Mouse (Mus musculus) CH12.LX (cell line): ENCODE measurements around the gene Casp14. TPM values are rescaled to one million over a fixed set of nuclear protein-coding genes. Genes with fewer than 3 reads are reported as not detected.

Experiments
- DNase-seq: peaks from one replicate; pipeline ENCODE4 v3.0.0-alpha.2; 2013; ENCODE audit errors: extremely low read depth
- H3K27ac ChIP-seq: 2 replicates; pipeline ENCODE4 v1.5.1; 2012; ENCODE audit warnings: low read depth, mild to moderate bottlenecking, control low read depth, moderate library complexity; ENCODE audit not compliant: insufficient read depth
- H3K27me3 ChIP-seq: replicated peaks from 2 replicates; pipeline ENCODE3; 2012; ENCODE audit warnings: inconsistent platforms
- H3K36me3 ChIP-seq, 2 experiments: replicated peaks in 1 of 2; 2 replicates each; pipeline versions ENCODE3 to v1.6.1; 2012; ENCODE audit warnings: inconsistent platforms in 1 of 2, low read length in 1 of 2, mild to moderate bottlenecking in 1 of 2, mixed read lengths in 1 of 2, moderate library complexity in 1 of 2; ENCODE audit not compliant: control insufficient read depth in 1 of 2, insufficient read depth in 1 of 2
- H3K4me1 ChIP-seq, 2 experiments: 2 replicates each; pipeline ENCODE4 v1.6.1; 2012; ENCODE audit warnings: inconsistent platforms in 1 of 2, moderate library complexity in 1 of 2; ENCODE audit not compliant: insufficient read depth in 2 of 2, control insufficient read depth in 1 of 2
- H3K4me2 ChIP-seq: 2 replicates; pipeline ENCODE4 v1.6.1; 2012; ENCODE audit warnings: low read depth, mild to moderate bottlenecking, control low read depth; ENCODE audit not compliant: poor library complexity, insufficient read depth, severe bottlenecking
- H3K4me3 ChIP-seq, 3 experiments: fragments of 150-350 bp in 1 of 3; sonication (generic) in 1 of 3; replicated peaks in 1 of 3; 2 replicates each; pipeline versions ENCODE3 to v1.5.1; 2011 to 2012; ENCODE audit warnings: low read depth in 2 of 3, low read length in 2 of 3, mild to moderate bottlenecking in 2 of 3, moderate library complexity in 2 of 3, control low read depth in 1 of 3, improper control_type of control experiment in 1 of 3, inconsistent platforms in 1 of 3, mixed read lengths in 1 of 3; ENCODE audit not compliant: poor library complexity in 1 of 3
- H3K79me2 ChIP-seq: replicated peaks from 2 replicates; pipeline ENCODE4 v1.6.1; 2012; ENCODE audit warnings: mild to moderate bottlenecking, moderate library complexity; ENCODE audit not compliant: control insufficient read depth, poor library complexity, insufficient read depth, severe bottlenecking; ENCODE audit errors: extremely low read depth
- H3K9ac ChIP-seq: 2 replicates; pipeline ENCODE4 v1.6.1; 2012; ENCODE audit warnings: low read depth, mild to moderate bottlenecking, control low read depth, moderate library complexity; ENCODE audit not compliant: insufficient read depth
- H3K9me3 ChIP-seq: replicated peaks from 2 replicates; pipeline ENCODE3; 2012; ENCODE audit warnings: low read length, inconsistent platforms, mixed read lengths
- BHLHE40 ChIP-seq: IDR thresholded peaks from 2 replicates; pipeline ENCODE4 v1.6.1; 2011; ENCODE audit warnings: mild to moderate bottlenecking, low read depth, low read length, improper control_type of control experiment
- CHD2 ChIP-seq: IDR thresholded peaks from 2 replicates; pipeline ENCODE4 v1.6.1; 2011; ENCODE audit warnings: low read length, improper control_type of control experiment
- CTCF ChIP-seq, 2 experiments: IDR thresholded peaks in 1 of 2; conservative IDR thresholded peaks in 1 of 2; 2 replicates each; pipeline ENCODE4 v1.5.1; 2011 to 2012; ENCODE audit warnings: low read depth in 2 of 2, low read length in 2 of 2, improper control_type of control experiment in 1 of 2, inconsistent platforms in 1 of 2, mild to moderate bottlenecking in 1 of 2, moderate library complexity in 1 of 2
- E2F4 ChIP-seq: IDR thresholded peaks from 2 replicates; pipeline ENCODE4 v1.6.1; 2011; ENCODE audit warnings: low read depth, low read length, improper control_type of control experiment; ENCODE audit not compliant: insufficient replicate concordance
- EP300 ChIP-seq: IDR thresholded peaks from 2 replicates; pipeline ENCODE4 v1.6.1; 2011; ENCODE audit warnings: low read length, improper control_type of control experiment
- ETS1 ChIP-seq: conservative IDR thresholded peaks from 2 replicates; pipeline ENCODE4 v1.6.1; 2012; ENCODE audit warnings: low read depth, mild to moderate bottlenecking, inconsistent platforms, low read length, improper control_type of control experiment, moderate library complexity
- GABPA ChIP-seq: IDR thresholded peaks from 2 replicates; pipeline ENCODE4 v1.6.1; 2012; ENCODE audit warnings: low read depth, low read length, improper control_type of control experiment, inconsistent platforms; ENCODE audit not compliant: insufficient replicate concordance
- HCFC1 ChIP-seq: IDR thresholded peaks from 2 replicates; pipeline ENCODE4 v1.6.1; 2012; ENCODE audit warnings: low read depth, mild to moderate bottlenecking, inconsistent platforms, low read length, improper control_type of control experiment
- IRF4 ChIP-seq: IDR thresholded peaks from 2 replicates; pipeline ENCODE4 v1.6.1; 2014; ENCODE audit warnings: low read depth, mild to moderate bottlenecking, inconsistent platforms, low read length, improper control_type of control experiment
- JUN ChIP-seq: IDR thresholded peaks from 2 replicates; pipeline ENCODE4 v1.6.1; 2011; ENCODE audit warnings: low read depth, mild to moderate bottlenecking, low read length, improper control_type of control experiment, moderate library complexity; ENCODE audit not compliant: insufficient read depth
- MAFK ChIP-seq: IDR thresholded peaks from 2 replicates; pipeline ENCODE4 v1.6.1; 2011; ENCODE audit warnings: low read length, improper control_type of control experiment; ENCODE audit not compliant: insufficient replicate concordance
- MEF2A ChIP-seq: IDR thresholded peaks from 2 replicates; pipeline ENCODE4 v1.6.1; 2014; ENCODE audit warnings: low read depth, mild to moderate bottlenecking, inconsistent platforms, low read length, improper control_type of control experiment, borderline replicate concordance
- MXI1 ChIP-seq: IDR thresholded peaks from 2 replicates; pipeline ENCODE4 v1.6.1; 2011; ENCODE audit warnings: mild to moderate bottlenecking, low read depth, low read length, improper control_type of control experiment
- MYC ChIP-seq: IDR thresholded peaks from 2 replicates; pipeline ENCODE4 v1.6.1; 2011; ENCODE audit warnings: low read depth, mild to moderate bottlenecking, improper control_type of control experiment, low read length
- NELFE ChIP-seq: IDR thresholded peaks from 2 replicates; pipeline ENCODE4 v1.6.1; 2011; ENCODE audit warnings: low read depth, low read length, improper control_type of control experiment
- PAX5 ChIP-seq: IDR thresholded peaks from 2 replicates; pipeline ENCODE4 v1.6.1; 2012; ENCODE audit warnings: low read length, inconsistent platforms, mixed read lengths
- POLR2A ChIP-seq: IDR thresholded peaks from 2 replicates; pipeline ENCODE4 v1.6.1; 2011; ENCODE audit warnings: low read depth, mild to moderate bottlenecking, improper control_type of control experiment, low read length
- RAD21 ChIP-seq: IDR thresholded peaks from 2 replicates; pipeline ENCODE4 v1.6.1; 2011; ENCODE audit warnings: low read depth, mild to moderate bottlenecking, low read length, improper control_type of control experiment, moderate library complexity
- RCOR1 ChIP-seq: conservative IDR thresholded peaks from 2 replicates; pipeline ENCODE4 v1.6.1; 2012; ENCODE audit warnings: low read depth, mild to moderate bottlenecking, inconsistent platforms, low read length, improper control_type of control experiment
- SIN3A ChIP-seq: IDR thresholded peaks from 2 replicates; pipeline ENCODE4 v1.6.1; 2012; ENCODE audit warnings: low read length, improper control_type of control experiment, inconsistent platforms
- SMC3 ChIP-seq: IDR thresholded peaks from 2 replicates; pipeline ENCODE4 v1.6.1; 2011; ENCODE audit warnings: low read depth, low read length, improper control_type of control experiment
- TCF12 ChIP-seq: IDR thresholded peaks from 2 replicates; pipeline ENCODE4 v1.6.1; 2014; ENCODE audit warnings: low read depth, mild to moderate bottlenecking, inconsistent platforms, low read length, improper control_type of control experiment
- UBTF ChIP-seq: IDR thresholded peaks from 2 replicates; pipeline ENCODE4 v1.6.1; 2012; ENCODE audit warnings: low read depth, mild to moderate bottlenecking, inconsistent platforms, low read length, improper control_type of control experiment, moderate library complexity
- USF1 ChIP-seq: IDR thresholded peaks from 2 replicates; pipeline ENCODE4 v1.6.1; 2014; ENCODE audit warnings: low read depth, mild to moderate bottlenecking, inconsistent platforms, low read length, improper control_type of control experiment
- USF2 ChIP-seq: conservative IDR thresholded peaks from 2 replicates; pipeline ENCODE4 v1.6.1; 2011; ENCODE audit warnings: low read depth, low read length, improper control_type of control experiment
- ZC3H11A ChIP-seq: IDR thresholded peaks from 2 replicates; pipeline ENCODE4 v1.6.1; 2012; ENCODE audit warnings: low read depth, mild to moderate bottlenecking, inconsistent platforms, low read length, improper control_type of control experiment
- dilution Hi-C: fragments of 300-500 bp; cut with MboI; formaldehyde crosslinking; loops from 2 replicates; pipeline ENCODE4 v1.14.3; 2020; ENCODE audit warnings: low sequenced_read_pairs; ENCODE audit not compliant: extremely low pct_unique_long_range_greater_than_20kb, extremely low pct_ligation_motif_present
- in situ Hi-C: fragments of 300-500 bp; cut with MboI; formaldehyde crosslinking; loops from 3 replicates; pipeline ENCODE4 v1.14.3; 2019; ENCODE audit warnings: low sequenced_read_pairs, low pct_ligation_motif_present, low pct_unique_long_range_greater_than_20kb, mixed read lengths
- polyA plus RNA-seq: library from polyadenylated mRNA; unstranded; fragments of >175 nt; gene quantifications from 2 replicates; pipeline ENCODE4 v1.2.1, GENCODE M21; 2012; ENCODE audit warnings: low read depth; ENCODE audit not compliant: insufficient read length
- total RNA-seq, 2 experiments: library from RNA; depleted of rRNA; stranded (reverse); fragments of 300-350 nt in 1 of 2; fragments of >200 nt in 1 of 2; gene quantifications; 2 replicates each; pipeline ENCODE4 v1.2.3; 2012 to 2014

Gene Casp14
- total and polyA plus RNA-seq, 3 experiments = not detected

- H3K36me3 ChIP-seq = no peaks in the 10 kb centered on the region
- no peak for DNase-seq
- H3K4me3 ChIP-seq = no peak overlapping the region
- no peak overlapping the region for H3K27ac ChIP-seq
- in situ Hi-C loops = no loop called here
- no peak overlapping the region for H3K4me2 ChIP-seq
- dilution Hi-C loops = no loop called here
- H3K9ac ChIP-seq = no peak overlapping the region
- no peaks in the 10 kb centered on the region for H3K9me3 ChIP-seq
- no peaks in the 10 kb centered on the region for H3K4me1 ChIP-seq
- TF ChIP-seq NELFE (no peak), UBTF (no peak), SIN3A (no peak), PAX5 (no peak), ETS1 (no peak), POLR2A (no peak), IRF4 (no peak), TCF12 (no peak), RAD21 (no peak)
- TF ChIP-seq, all 38 proteins: peak for 0
- no peaks in the 10 kb centered on the region for H3K79me2 ChIP-seq
- H3K27me3 ChIP-seq = peaks cover 36% of the 10 kb centered on the region
Measured at GRCm38 (mm10) chr10:78723416-78723815, 5.3 kb upstream of the Casp14 start.

DNA sequence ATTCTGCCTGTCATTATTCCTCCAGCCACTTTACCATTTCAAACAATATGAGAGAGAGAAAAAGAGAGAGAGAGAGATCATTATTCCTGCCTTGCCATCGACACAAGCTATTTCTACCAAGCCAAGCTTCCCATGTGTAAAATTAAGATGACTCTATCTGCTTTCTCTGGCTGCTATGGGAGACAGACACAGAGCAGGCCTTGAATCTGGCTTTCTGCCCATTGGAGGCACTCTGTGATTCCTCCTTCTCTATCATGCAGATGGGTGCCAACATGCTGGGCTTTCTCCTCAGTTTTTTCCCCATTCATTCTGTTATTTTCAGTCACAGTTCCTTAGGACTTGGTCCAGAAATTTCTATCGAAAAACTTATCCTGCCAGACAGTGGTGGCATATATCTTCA, 4.6 kb upstream of the Casp14 start:
- no peaks in the 10 kb centered on the region for H3K9me3 ChIP-seq
- H3K36me3 ChIP-seq = no peaks in the 10 kb centered on the region
- no peak for TF ChIP-seq EP300
- TF ChIP-seq MYC = no peak
- H3K27ac ChIP-seq = no peak overlapping the region
- no peak overlapping the region for H3K4me2 ChIP-seq
- DNase-seq = no peak
- no peaks in the 10 kb centered on the region for H3K4me1 ChIP-seq
- H3K79me2 ChIP-seq = no peaks in the 10 kb centered on the region
- H3K9ac ChIP-seq = no peak overlapping the region
- H3K27me3 ChIP-seq = peaks cover 39% of the 10 kb centered on the region
- in situ Hi-C loops (no loop called here), dilution Hi-C loops (no loop called here)
- H3K4me3 ChIP-seq = no peak overlapping the region

DNA sequence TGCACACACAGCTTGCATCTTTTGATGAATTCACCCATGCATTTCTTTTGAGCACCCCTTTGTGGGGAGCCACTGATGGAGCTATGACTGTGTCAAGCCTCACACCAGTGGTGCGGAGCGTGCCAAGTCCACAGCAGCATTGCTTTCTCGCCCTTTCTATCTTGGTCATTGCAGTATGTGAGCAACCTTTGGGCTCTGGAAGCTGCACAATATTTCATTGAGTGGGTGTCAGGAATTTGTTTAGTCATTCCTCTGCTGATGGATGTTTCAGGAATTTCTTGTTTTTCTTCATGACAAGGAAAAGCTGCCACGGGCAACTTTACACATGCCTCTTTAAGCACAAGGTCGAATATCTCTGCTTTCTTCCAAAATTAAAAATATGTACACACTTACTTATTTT, 3.9 kb upstream of the Casp14 start:
- Histone ChIP-seq H3K9ac (no peak overlapping the region), H3K36me3 (no peaks in the 10 kb centered on the region), H3K27me3 (peaks cover 41% of the 10 kb centered on the region), H3K79me2 (no peaks in the 10 kb centered on the region), H3K9me3 (no peaks in the 10 kb centered on the region), H3K4me3 (no peak overlapping the region), H3K27ac (no peak overlapping the region), H3K4me2 (no peak overlapping the region), H3K4me1 (no peaks in the 10 kb centered on the region)
- DNase-seq = no peak
- TF ChIP-seq EP300 = no peak
- TF ChIP-seq MEF2A = no peak
- no peak for TF ChIP-seq RCOR1
- no peak for TF ChIP-seq GABPA
- no peak for TF ChIP-seq HCFC1
- TF ChIP-seq USF2 = no peak
- TF ChIP-seq E2F4 = no peak
- no peak for TF ChIP-seq ETS1
- TF ChIP-seq IRF4 = no peak
- TF ChIP-seq CHD2 = no peak
- no peak for TF ChIP-seq JUN
- no peak for TF ChIP-seq TCF12
- TF ChIP-seq MAFK = no peak
- TF ChIP-seq BHLHE40 = no peak
- no peak for TF ChIP-seq MXI1
- no peak for TF ChIP-seq CTCF (conservative IDR thresholded peaks at IDR 0.05 in 1 of 2, IDR thresholded peaks at IDR 0.05 in 1 of 2; ENCODE audit: low read depth in 2 of 2, low read length in 2 of 2)
- TF ChIP-seq USF1 = no peak
- TF ChIP-seq SMC3 = no peak
- TF ChIP-seq UBTF = no peak
- no peak for TF ChIP-seq ZC3H11A
- dilution Hi-C loops (no loop called here), in situ Hi-C loops (no loop called here)
